Mouse (Mus musculus): ENCODE results near the gene Zfp366.

The Zfp366 gene

DNA sequence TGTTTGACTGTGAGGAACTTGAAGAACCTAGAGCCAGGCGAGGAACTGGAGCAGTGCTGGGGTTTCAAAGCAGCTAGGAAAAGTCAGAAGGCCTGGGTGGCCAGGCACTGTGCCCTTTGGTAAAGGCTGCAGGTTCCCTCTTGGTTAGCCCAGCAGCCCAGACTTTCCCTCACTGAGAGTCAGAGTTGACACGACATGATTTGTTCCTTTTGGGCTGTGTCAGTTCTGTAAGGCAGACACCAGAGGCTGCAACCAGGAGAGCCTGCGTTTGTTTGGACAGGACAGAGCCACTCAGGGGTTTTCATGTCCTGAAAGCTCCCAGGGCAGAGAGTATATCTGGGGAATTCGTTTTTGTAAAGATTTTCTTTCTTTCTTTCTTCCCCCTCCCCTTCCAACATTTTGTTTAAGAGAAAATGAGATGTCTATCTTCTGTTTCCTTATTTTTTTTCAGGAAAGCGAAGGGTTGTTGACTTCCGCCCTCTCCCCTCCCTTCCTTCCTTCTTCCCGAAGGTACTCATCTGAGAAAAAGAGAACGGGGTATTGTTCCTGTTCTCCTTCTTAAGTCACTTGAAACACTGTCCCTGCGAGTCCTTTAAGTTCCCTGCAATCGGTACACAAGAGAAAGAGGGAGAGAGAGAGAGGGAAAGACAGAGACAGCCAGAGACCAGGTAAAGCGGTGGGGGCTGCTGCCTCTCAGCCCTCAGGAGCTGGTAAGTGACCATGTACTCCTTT is at the start of gene Zfp366:
Zfp366 (plus strand) TSS at position 669 of the 732 bp plus-strand sequence.
- peak; percentile 92 for DNase-seq

DNA sequence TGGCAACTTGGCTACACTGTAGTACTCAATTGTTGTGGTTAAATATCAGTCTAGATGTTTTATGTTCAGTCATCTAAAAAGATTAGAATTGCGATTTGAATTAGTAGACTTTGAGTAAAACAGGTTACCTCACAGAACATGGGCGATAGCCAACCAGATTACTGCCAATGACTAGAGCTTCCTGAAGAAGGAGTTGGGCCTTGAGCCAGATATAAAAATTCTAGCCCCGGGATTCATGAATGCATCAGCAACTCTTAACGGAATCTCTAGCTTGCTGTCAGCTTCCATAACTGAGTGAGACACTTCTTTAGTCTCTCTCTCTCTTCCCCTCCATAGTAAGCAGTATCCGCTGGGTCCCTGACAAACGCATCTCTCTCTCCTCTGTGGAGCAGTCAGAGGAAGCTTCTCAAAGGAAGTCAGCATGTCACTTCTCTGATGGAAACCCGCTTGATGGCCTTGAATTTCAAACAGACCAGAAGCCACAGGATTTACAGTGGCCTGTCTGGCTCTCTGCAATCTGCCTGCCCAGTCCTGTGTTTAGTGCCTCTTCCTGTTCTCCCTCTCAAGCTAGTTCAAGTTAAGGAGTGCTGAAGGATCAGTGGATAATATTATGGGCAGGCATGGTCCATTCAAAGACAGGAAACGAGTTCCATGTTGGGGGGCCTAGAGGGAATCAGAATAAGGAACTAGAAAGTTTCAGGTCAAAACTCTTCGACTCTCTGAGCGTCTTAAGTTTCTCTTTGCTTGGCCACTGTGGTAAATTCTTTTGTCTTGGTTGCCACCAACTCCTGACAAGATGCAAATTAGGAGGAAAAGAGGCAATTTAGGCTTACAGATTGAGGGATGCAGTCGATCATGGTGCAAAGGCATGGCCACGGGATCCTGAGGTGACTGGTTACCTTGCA is 46.0 kb upstream of the Zfp366 start:
- peak; percentile 78 for DNase-seq

DNA sequence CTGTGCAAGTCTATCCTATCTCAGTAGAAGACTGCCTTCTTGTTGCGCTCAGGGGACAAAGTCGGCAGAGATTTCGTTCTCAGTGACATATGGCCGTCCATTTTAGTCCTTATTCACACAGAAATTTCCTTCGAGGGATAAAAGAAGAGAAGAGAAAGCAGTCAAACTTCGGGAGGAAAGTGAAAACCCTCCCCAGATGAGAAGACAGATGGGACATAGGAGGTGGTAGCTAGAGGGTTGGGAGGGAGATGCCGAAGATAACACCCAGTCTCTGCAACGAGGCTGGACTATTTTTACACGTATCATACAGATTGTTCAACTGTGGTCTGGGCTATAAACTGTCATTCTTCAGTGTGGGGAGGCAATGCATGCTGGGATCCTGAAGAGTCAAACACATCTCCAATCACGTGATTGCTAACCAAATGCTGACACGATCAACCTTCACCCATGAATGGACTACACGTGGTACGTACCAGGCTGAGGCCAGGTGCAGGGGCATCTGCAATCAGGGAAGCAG is 38.2 kb upstream of the Zfp366 start:
- peak; percentile 87 for DNase-seq

DNA sequence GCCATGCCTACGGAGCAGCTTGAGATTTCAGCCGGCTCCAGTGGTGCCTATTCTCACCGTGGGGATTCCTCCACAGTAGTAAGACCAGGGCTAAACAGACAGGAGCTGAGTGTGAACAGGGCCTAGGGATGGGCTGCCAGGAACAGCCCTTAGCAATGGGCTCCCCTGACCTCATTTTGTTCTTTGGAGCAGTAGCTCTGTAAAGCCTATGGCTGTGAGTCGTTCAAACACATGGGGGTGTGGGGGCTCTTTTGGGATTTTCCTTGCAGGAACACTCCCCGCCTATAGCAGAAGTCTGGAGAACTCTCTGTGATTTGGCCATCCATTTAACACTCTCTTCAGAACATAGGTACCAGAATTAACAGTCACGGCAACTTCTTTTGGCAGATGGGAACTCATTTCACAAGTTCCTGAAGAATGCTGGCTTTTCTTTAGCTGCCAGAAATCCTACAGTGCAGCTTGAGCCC is 36.9 kb upstream of the Zfp366 start:
- DNase-seq, result peak; percentile 82

DNA sequence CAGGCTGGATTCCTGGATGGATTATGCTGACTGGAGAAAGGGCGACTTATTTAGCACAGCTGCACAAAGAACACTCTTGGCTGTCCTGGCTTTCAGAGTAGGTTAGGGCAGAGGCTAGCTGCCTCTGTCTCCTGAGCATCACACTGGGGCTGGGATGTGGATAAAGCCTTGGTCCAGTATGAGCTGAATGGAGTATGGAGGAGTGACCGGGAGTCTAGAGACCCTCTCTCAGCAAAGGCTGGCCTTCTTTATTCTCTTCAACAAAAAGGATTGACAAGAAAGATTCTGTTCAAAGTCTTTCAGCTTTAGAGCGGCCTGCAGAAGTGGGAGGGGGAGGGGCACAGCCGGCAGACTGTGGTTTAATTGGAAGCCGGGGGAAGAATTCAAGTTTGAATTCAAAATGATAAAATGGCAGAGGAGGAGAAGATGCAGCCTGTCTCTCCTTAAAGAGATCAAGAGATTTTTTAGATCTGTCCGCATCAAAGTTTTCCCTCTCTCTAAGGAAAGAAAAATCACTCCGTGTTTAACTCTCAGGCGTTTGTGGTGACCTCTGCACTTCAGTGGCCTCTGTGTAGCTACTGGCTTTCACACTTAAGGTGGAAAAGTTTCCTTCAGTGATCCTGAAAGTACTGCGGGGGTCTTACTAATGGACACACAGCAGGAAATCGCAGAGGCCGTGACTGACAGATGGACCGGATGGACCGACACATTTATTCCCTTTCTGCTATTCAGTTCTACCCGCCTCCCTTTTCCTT is 34.9 kb upstream of the Zfp366 start:
- peak; percentile 82 for DNase-seq

DNA sequence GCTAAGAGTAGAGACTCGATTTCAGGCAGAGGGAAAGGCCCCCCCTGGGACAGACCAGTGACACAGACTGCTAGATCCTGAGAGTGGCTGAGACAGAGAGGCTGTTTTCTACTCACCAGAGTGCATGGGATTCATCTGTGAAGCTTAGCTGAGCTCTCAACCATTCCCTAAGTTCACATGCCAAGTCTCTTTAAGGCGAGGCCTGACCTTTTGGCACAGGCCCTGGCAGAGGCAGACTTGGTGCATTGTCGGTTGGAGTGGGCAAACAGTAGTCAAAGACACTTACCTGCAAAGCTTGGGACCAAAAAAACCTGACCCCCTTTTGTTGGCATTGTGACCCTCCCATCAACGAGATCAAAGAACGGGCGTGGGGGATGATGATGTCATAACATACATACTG is 34.0 kb upstream of the Zfp366 start:
- peak; percentile 89 for DNase-seq

DNA sequence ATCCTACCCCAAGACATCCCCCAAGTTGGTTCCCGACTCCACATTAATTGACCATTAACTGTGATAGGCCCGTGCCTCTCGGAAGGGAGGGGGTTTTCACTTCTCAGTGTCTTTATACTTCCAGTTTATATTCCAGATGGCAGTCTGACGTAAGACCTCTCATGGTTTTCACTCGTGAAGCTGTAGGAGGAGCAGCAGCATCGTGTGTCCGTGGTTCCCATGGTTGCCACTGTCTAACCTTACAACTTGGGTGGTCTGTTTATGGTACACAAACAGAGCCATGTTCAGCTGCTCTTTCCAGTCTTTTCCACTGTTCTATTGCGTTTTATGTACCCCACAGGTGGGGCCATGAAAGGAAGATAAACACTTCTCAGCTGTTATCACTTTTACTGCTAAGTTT is 33.5 kb upstream of the Zfp366 start:
- no peak for DNase-seq

DNA sequence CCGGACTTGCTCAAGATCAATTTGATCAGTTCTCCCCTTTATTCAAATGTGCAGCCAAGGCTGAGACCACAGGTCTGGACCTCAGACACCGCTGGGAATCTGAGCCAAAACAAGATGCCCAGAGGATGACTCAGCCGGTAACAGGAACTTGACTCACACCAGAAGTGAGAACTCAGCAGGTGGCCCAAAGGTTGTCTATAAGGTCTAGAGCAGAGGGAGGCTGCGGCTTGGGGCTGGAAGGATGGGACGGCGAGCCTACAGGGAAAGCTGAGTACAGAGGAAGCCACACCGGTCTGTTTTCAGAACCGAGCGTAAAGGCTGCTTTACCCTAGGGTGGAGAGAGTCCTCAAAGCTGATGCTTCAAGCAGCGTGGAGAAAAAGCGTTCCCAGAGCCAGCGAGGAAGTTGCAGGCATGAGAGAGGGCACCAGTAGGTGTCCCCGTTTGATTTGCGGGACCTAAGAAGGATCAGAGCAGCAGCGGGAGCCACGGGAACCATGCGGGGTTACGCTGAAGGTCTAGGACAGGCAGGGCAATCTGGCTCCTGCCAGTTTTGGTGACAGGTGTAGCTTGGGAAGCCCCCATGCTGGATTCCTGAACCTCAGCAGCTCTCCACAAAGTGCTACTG is 32.2 kb upstream of the Zfp366 start:
- peak; percentile 83 for DNase-seq

DNA sequence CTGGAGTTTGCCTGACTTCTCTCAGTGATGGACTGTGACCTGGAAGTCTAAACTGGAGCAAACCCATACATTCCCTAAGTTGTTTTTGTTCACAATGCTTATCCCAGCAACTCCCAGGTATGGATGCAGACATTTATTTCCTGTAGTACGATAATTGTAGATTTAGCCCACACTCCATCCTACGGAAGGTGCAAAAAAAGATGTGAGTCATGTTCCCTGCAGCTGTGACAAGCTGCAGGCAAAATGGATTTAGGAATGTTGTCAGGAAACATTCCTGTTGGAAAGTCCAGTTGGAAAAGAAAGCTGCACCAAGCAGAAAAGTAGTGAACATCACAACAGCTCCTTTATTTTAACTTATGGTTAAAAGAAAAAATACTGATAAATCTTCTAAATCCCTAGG is 26.9 kb upstream of the Zfp366 start:
- DNase-seq, result no peak

DNA sequence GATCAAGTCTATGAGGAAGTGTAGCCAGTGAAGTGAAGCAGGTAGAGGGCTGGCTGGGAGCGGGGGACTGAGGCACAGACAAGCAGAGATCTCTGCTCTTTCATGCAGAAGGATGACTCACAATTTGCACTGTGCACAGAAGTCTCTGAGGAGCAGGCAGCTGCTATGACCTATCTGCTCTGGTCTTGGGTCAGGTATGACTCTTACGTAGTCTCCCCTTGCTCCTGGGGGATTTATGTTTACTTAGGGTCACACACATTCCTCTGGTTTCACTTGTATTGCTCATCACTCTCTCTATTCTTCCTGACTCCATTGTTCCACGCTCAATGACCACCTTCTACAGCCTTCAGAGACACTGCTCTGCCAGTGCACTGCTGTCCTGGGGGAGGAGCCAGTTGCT is 25.9 kb upstream of the Zfp366 start:
- DNase-seq, result peak; percentile 42

DNA sequence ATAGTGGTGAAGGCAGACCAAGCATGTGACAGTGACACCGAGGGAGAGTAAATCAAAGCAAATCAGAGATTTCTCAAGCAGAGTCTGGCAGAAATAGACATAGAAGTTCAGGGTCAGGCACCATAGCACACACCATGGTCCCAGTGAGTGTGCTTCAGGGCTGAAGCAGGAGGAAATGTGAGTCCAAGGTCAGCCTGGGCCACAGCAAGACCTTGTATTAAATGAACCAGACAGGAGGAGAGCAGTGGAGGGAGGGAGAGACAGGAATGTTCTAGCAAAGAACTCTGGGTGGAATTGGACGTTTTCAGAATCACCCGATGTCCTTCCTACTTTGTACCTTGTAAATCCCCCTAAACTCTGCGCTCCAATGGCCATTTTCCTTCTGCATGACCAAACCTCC is 21.6 kb upstream of the Zfp366 start:
- DNase-seq, result peak; percentile 78

DNA sequence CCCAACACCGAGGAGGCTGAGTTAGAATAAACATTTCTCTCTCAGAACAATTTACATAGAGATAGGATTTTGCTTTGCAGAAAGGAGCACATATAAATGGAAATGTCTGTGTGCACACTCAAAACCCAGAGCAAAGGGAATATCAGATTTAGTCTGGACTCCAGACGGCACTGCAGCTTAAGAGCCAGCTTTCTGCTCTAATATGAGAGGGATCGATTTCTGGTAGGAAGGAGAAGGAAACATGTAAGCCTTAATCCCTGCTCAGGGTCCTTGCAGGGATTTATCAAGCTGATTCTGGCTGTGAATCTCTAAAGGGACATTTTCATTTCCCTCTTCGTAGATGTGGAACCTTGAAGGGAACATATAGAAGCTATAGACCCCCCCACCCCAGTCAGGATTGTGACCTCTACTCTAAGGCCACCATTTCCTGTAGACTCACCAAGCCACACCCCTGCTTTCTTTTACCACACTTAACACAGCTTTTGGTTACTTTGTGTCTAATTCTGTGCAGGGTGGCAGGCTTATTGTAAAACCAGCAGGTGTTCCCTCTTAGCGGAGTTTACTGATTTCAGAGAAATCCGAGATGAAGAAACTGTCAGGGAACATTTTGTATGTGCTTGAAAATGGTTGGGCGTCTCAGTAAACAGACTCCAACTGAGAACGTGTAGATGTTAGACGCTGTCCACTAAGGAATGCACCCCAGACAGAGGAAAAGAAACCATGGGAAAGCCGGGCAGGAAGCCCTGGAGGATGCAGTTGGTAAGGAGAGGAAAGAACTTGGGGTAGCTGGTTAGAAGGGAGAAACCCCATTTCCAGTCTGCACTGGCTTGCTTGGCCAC is 20.9 kb upstream of the Zfp366 start:
- DNase-seq, result peak; percentile 89

DNA sequence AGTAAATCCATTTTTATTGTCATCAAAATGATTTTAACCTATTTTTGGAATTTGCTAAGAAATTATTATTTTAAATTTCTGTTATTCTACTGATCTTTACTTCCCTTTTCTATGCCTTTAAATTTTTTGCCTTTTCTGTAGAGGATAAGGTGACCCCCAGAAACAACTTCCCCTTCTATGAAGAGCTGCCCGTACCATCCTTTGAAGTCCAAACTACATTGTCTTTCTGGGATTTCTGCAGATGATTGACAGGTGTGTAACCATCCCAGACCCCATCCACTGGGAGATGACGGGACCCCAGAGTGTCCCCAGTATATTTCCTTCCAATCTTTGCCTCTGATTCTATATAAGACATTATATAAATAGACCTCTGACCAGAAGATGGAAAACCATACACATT is 20.3 kb upstream of the Zfp366 start:
- peak; percentile 63 for DNase-seq

DNA sequence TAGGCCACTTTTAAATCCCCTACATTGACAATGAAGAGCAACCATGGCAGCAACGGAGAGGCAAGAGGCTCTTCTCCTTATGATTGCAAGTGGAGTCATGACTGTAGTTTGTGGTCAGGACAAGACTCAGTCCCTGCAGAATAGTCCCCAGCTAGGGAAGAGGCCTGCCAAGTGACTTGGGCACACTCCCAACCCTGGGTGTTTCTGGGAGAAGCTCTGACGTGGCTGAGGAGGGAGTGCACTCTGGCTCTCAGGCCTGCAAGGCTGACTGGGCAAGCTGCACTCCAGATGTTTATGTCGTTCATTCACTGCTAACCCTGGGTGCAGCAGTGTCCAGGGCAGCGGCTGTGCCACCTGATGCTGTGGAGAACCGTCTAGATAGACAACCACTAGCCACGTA is 15.2 kb upstream of the Zfp366 start:
- peak; percentile 99 for DNase-seq

DNA sequence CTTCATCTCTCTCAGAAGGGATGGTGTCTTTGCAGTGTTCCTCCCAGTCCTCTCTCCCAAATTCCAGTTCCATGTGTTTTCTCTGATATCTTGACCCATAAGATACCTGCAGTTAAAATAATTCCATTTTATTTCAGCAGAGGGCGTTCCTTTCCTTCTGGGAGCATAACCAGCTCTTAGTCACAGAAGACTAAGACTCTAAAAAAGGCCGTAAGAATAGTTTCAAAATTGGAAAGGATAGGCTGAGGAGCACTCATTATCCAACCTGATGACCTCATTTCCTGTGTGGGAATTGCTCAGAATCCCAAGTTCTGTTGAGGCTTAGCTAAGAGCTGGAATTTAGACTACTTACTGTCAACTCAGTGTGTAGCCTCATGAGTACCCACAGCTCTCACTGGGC is 14.3 kb upstream of the Zfp366 start:
- peak; percentile 84 for DNase-seq

DNA sequence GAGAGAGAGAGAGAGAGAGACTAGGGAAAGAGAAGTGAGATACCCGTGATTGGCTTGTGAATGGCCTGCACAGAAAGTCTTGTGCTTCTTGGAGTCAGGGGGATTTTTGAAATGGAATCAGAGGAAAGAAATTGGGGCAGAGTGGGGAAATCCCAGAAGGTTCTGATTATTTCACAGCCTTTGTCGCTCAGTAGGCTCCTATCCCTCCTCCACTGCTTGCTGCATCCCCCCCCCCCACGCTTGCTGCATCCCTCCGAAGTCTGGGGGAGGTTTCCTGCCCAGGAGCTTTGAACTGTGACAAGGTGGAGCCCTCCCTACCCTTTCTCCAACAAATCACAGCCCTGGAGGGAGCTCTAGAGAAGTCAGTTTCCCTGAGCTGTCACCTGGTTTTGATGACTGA is 10.8 kb upstream of the Zfp366 start:
- DNase-seq, result no peak

DNA sequence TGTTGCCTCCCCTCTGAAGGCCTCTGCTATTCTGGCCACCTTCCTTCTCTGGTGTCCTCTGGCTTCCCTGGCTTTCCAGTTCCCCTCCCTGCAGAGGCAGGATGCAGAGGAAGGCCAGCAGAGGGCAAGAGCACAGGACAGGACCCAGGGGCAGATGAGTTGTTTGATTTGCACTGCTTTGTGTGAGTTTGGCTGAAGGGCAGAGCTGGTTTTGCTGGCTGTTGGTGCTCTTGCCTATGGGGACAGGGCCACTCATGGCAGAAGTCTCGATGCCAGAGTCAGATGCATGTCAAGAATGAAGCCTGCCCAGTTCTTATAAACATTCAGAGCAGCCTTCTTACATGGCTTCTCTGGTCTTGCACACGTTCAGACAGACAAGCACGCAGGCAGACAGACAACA is 1.8 kb upstream of the Zfp366 start:
- peak; percentile 91 for DNase-seq

DNA sequence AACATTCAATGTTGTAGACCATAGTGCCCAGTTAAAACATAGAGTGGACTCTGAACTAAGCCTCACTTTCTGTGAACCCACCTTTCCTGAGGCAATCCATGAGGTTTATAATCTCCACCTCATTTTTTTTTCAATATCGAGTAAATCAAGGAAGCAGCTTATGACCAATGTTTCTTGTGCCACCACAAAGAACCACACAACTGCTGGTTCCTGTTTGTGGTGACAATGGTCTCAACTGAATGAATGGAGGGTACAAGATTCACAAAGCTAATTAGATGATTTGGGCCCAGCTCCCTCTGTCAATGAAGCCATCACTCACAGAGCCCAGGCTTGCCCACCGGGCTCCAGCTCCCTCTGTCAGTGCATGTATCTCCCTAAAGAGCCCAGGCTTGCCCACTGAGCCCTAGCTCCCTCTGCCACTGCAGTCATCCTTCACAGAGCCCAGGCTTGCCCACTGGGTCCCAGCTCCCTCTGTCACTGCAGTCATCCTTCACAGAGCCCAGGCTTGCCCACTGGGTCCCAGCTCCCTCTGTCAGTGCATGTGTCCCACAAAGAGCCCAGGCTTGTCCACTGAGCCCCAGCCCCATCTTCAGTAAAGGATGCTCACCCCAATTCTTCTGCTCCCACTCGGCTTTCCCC is 1.2 kb upstream of the Zfp366 start:
- peak; percentile 91 for DNase-seq

DNA sequence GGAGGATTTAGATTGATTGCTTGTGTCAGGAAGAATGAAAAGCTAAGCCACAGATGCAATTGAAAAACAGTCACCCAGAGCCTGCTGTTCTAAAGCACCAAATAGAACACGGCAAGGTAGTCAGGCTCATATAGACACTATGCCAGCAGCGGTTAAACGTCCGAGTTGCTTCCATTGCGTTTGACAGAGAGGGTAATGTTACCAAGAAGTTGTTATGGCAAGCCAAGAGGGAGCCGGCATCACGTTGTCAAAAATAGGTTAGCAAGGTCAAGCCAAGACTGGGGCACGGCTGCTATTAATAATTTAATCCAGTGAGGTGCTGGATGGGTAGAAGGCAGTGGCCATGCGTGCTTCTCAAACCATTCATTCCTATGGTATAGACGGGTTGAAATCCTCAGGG is 950 bp downstream of the Zfp366 start:
- peak; percentile 95 for DNase-seq

DNA sequence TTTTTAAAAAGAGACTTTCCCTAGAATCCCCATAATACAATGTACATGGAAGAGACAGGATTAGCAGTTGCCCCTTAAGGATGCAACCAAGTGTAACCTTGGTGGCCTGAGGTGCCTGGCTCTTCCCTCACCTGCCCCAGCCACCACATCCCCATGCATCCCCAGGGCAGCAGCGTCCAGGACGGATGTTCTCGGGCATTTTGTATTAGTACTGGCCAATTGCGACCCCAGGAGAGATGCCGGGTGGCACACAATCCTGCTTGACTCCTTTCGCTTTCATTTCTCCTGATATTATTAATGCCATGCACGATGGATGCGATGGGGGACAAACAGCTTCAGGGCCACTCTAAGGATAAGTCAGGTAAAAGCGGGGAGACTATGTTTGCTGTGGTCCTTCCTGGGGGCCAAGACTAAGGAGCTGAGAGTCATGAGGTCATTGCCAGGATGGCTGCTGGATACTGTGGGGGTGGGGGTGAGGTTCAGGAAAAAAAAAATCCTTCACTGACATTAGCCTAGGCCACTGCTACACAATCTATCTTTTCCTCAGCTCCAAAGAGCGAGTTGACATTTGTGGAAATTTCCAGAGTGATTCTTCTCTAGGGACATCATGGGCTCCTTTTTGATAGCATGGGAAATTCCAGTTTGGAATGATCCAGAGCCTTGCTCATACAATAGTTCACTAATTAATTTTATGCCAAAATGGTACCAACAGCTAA is 1.7 kb downstream of the Zfp366 start:
- DNase-seq, result peak; percentile 96
